ENCODE assay signal across 29 mouse cellular contexts in the genomic region with DNA sequence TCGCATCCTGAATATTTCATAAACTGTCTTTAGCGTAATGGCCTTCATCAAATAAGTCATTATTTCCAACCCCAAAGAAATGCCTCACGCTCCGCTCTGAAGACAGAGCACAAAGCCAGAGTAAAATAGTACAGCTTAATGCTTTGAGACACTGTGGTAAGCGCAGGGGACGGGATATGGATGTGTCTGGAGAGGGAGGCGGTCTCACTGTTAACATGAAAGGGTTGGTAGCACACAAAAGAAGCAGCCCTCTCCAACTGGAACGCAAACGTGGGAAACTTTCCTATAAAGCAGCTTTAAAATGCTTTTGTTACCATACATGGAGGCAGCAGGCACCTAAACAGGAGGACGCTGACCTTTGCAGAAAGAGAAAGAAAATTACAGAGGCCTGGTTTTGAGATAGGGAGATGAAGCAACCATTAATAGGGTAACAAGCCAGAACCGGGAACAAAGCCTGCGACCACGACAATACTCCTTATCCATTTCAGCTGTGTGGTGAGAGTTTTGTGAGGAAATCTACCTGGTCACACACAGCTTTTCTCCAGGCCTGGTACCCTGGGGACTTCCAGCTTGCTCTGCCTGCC.
A peak's percentile ranks its signal among the peaks of the same experiment; 100 is the strongest.
DNase-seq lines count a peak whose midpoint lies in the region; ATAC-seq lines count a peak whose summit lies in the region.
"Had no signal": no experiment of that assay in that cellular context is flagged by ENCODE, and none has a peak within 500 bp of the region (broad histone marks: within the 10 kb centered on the region; RNA-seq: fewer than 3 reads in every experiment).

No protein-coding gene starts in this region.

- peak overlapping the region; percentile 76 for H3K27ac ChIP-seq in forebrain, embryonic 10.5 days
- H3K27ac ChIP-seq in forebrain, embryonic 15.5 days (replicated peaks): no peak overlapping the region
- no peak overlapping the region for H3K27ac ChIP-seq in forebrain, embryonic 14.5 days (ENCODE audit: low read depth, low read length)
- H3K27ac ChIP-seq in midbrain, embryonic 11.5 days (ENCODE audit: low read depth, low read length): no peak overlapping the region
- H3K27ac ChIP-seq in midbrain, embryonic 16.5 days (ENCODE audit: low read length): peak overlapping the region; percentile 33
- no peak overlapping the region for H3K27ac ChIP-seq in embryonic facial prominence, embryonic 10.5 days (replicated peaks)
- H3K27ac ChIP-seq: hindbrain, embryonic 14.5 days; left cerebral cortex, adult 2 months; limb, embryonic 15.5 days; liver, embryonic 14.5 days; neural tube, embryonic 12.5 days had no signal

- no peak overlapping the region for H3K4me3 ChIP-seq in forebrain, embryonic 10.5 days
- no peak overlapping the region for H3K4me3 ChIP-seq in forebrain, embryonic 15.5 days
- no peak overlapping the region for H3K4me3 ChIP-seq in forebrain, embryonic 14.5 days (ENCODE audit: low read depth, low read length)
- no peak overlapping the region for H3K4me3 ChIP-seq in midbrain, embryonic 11.5 days (ENCODE audit: low read depth, low read length)
- H3K4me3 ChIP-seq in midbrain, embryonic 16.5 days (ENCODE audit: low read depth, low read length): no peak overlapping the region
- no peak overlapping the region for H3K4me3 ChIP-seq in embryonic facial prominence, embryonic 10.5 days
- H3K4me3 ChIP-seq: erythroblast, embryonic 14.5 days; left cerebral cortex, adult 2 months; limb, embryonic 15.5 days; myocyte; neural tube, embryonic 12.5 days had no signal

- no peak; the same call in 1 of the 2 replicates for ATAC-seq in forebrain, embryonic 15.5 days (replicated peaks)
- ATAC-seq in forebrain, embryonic 14.5 days: peak; percentile 72
- peak; percentile 70 for ATAC-seq in midbrain, embryonic 11.5 days (ENCODE audit: low FRiP score)
- ATAC-seq in midbrain, embryonic 16.5 days: peak; percentile 77; the same call in 1 of the 2 replicates
- ATAC-seq: intestine, postnatal 0 days had no signal

- no peak overlapping the region for H3K9ac ChIP-seq in forebrain, embryonic 15.5 days (replicated peaks)
- H3K9ac ChIP-seq in forebrain, embryonic 14.5 days (ENCODE audit: low read length): no peak overlapping the region
- no peak overlapping the region for H3K9ac ChIP-seq in midbrain, embryonic 11.5 days (ENCODE audit: low read length)
- H3K9ac ChIP-seq in midbrain, embryonic 16.5 days (ENCODE audit: low read depth, low read length): no peak overlapping the region
- H3K9ac ChIP-seq: hindbrain, embryonic 14.5 days; limb, embryonic 15.5 days; liver, embryonic 14.5 days; neural tube, embryonic 12.5 days had no signal

- 73% methylated on average over 13 of the region's 13 CpGs for WGBS in forebrain, embryonic 10.5 days
- WGBS in forebrain, embryonic 15.5 days: 32% methylated on average over 13 of the region's 13 CpGs
- 28% methylated on average over 13 of the region's 13 CpGs for WGBS in forebrain, embryonic 14.5 days
- WGBS in midbrain, embryonic 11.5 days: 61% methylated on average over 13 of the region's 13 CpGs
- whole genome bisulfite sequencing in midbrain, embryonic 16.5 days: 27% methylated on average over 13 of the region's 13 CpGs
- WGBS in embryonic facial prominence, embryonic 10.5 days: 82% methylated on average over 13 of the region's 13 CpGs

- peaks cover 16% of the 10 kb centered on the region for H3K4me1 ChIP-seq in forebrain, embryonic 10.5 days
- H3K4me1 ChIP-seq in forebrain, embryonic 15.5 days: peaks cover 4% of the 10 kb centered on the region; the same call in 1 of the 2 replicates
- 0 out of 2 replicates have a peak, but pooled peaks cover 4% of the 10 kb centered on the region for H3K4me1 ChIP-seq in forebrain, embryonic 14.5 days (ENCODE audit: control insufficient read depth, insufficient read depth, low read length)
- no peaks in the 10 kb centered on the region for H3K4me1 ChIP-seq in midbrain, embryonic 11.5 days (ENCODE audit: control insufficient read depth, insufficient read depth, low read length)
- H3K4me1 ChIP-seq in midbrain, embryonic 16.5 days (ENCODE audit: control insufficient read depth, insufficient read depth, low read length): peaks cover 7% of the 10 kb centered on the region; the same call in 1 of the 2 replicates
- H3K4me1 ChIP-seq in embryonic facial prominence, embryonic 10.5 days: no peaks in the 10 kb centered on the region
- H3K4me1 ChIP-seq: limb, embryonic 15.5 days; neural tube, embryonic 12.5 days had no signal

- H3K4me2 ChIP-seq in forebrain, embryonic 15.5 days (replicated peaks): no peak overlapping the region
- no peak overlapping the region for H3K4me2 ChIP-seq in forebrain, embryonic 14.5 days (ENCODE audit: low read length)
- H3K4me2 ChIP-seq in midbrain, embryonic 11.5 days: no peak overlapping the region
- no peak overlapping the region for H3K4me2 ChIP-seq in midbrain, embryonic 16.5 days (ENCODE audit: low read length)
- H3K4me2 ChIP-seq: heart, embryonic 11.5 days; hindbrain, embryonic 14.5 days; limb, embryonic 15.5 days; neural tube, embryonic 12.5 days had no signal

- no peaks in the 10 kb centered on the region for H3K27me3 ChIP-seq in forebrain, embryonic 10.5 days (ENCODE audit: poor library complexity, severe bottlenecking)
- no peaks in the 10 kb centered on the region for H3K27me3 ChIP-seq in forebrain, embryonic 15.5 days
- H3K27me3 ChIP-seq in forebrain, embryonic 14.5 days (replicated peaks; ENCODE audit: control insufficient read depth, insufficient read depth, low read length): no peaks in the 10 kb centered on the region
- H3K27me3 ChIP-seq in midbrain, embryonic 11.5 days (ENCODE audit: control insufficient read depth, insufficient read depth, low read length): no peaks in the 10 kb centered on the region
- no peaks in the 10 kb centered on the region for H3K27me3 ChIP-seq in midbrain, embryonic 16.5 days (ENCODE audit: control insufficient read depth, insufficient read depth, low read depth, low read length)
- H3K27me3 ChIP-seq in embryonic facial prominence, embryonic 10.5 days (replicated peaks; ENCODE audit: low read depth, poor library complexity, severe bottlenecking): no peaks in the 10 kb centered on the region
- H3K27me3 ChIP-seq: CH12.LX; limb, embryonic 15.5 days; neural tube, embryonic 12.5 days had no signal

- DNase-seq in forebrain, embryonic 10.5 days (ENCODE audit: extremely low spot score, low spot score): no peak
- DNase-seq in forebrain, embryonic 14.5 days (ENCODE audit: low spot score): peak; percentile 42
- peak; percentile 79 for DNase-seq in midbrain, embryonic 11.5 days (ENCODE audit: low spot score, missing footprints)
- no peak for DNase-seq in embryonic facial prominence, embryonic 10.5 days (ENCODE audit: low spot score)
- DNase-seq in heart, adult 9 months (ENCODE audit: low spot score in 2 of 2): no peak
- DNase-seq in spleen, adult 12 weeks (ENCODE audit: low spot score): no peak
- DNase-seq: adrenal gland, postnatal 10 days; cerebellum, adult 11-12 months; cerebellum, adult 9-11 months; gastrocnemius, postnatal 14 days; heart, postnatal 36 days; kidney, postnatal 25 days; lung, adult 2 months; lung, postnatal 14 days; right cerebral cortex, adult 18-20 months; thymus, adult 2 months; thymus, postnatal 36 days had no signal

- no peaks in the 10 kb centered on the region for H3K9me3 ChIP-seq in forebrain, embryonic 10.5 days
- H3K9me3 ChIP-seq in forebrain, embryonic 15.5 days: no peaks in the 10 kb centered on the region
- no peaks in the 10 kb centered on the region for H3K9me3 ChIP-seq in forebrain, embryonic 14.5 days (replicated peaks; ENCODE audit: control insufficient read depth, low read length)
- H3K9me3 ChIP-seq in midbrain, embryonic 11.5 days (ENCODE audit: control insufficient read depth, low read length): no peaks in the 10 kb centered on the region
- H3K9me3 ChIP-seq in midbrain, embryonic 16.5 days (replicated peaks; ENCODE audit: control insufficient read depth, low read length, poor library complexity, severe bottlenecking): no peaks in the 10 kb centered on the region
- no peaks in the 10 kb centered on the region for H3K9me3 ChIP-seq in embryonic facial prominence, embryonic 10.5 days
- H3K9me3 ChIP-seq: limb, embryonic 15.5 days; neural tube, embryonic 12.5 days had no signal

- H3K36me3 ChIP-seq in forebrain, embryonic 10.5 days (replicated peaks): no peaks in the 10 kb centered on the region
- H3K36me3 ChIP-seq in forebrain, embryonic 15.5 days: no peaks in the 10 kb centered on the region
- H3K36me3 ChIP-seq in forebrain, embryonic 14.5 days (ENCODE audit: control insufficient read depth, insufficient read depth, low read length): no peaks in the 10 kb centered on the region
- H3K36me3 ChIP-seq in midbrain, embryonic 11.5 days (ENCODE audit: control insufficient read depth, insufficient read depth, low read length): no peaks in the 10 kb centered on the region
- no peaks in the 10 kb centered on the region for H3K36me3 ChIP-seq in midbrain, embryonic 16.5 days (ENCODE audit: control insufficient read depth, insufficient read depth, low read length)
- no peaks in the 10 kb centered on the region for H3K36me3 ChIP-seq in embryonic facial prominence, embryonic 10.5 days (replicated peaks)
- H3K36me3 ChIP-seq: limb, embryonic 15.5 days; neural tube, embryonic 12.5 days had no signal

Comparison
In these comparisons a context has a peak if more than half of its experiments do, and no peak if none do; other contexts are left out.
1. DNase-seq: peak in forebrain, embryonic 14.5 days (single experiment) and midbrain, embryonic 11.5 days (single experiment); none in forebrain, embryonic 10.5 days (single experiment), embryonic facial prominence, embryonic 10.5 days (single experiment), heart, adult 9 months (0 of 2) and spleen, adult 12 weeks (single experiment).
2. H3K27ac ChIP-seq: peak in forebrain, embryonic 10.5 days (single experiment) and midbrain, embryonic 16.5 days (single experiment); none in forebrain, embryonic 15.5 days (single experiment), forebrain, embryonic 14.5 days (single experiment), midbrain, embryonic 11.5 days (single experiment) and embryonic facial prominence, embryonic 10.5 days (single experiment).